Mouse (Mus musculus) limb, embryonic 11.5 days (tissue): ENCODE results near the gene Sumo1. TPM values are rescaled to one million over a fixed set of nuclear protein-coding genes. Genes with fewer than 3 reads are reported as not detected.

ENCODE experiments used
- polyA plus RNA-seq: library from polyadenylated mRNA; unstranded; fragments of >200 nt; fragmentation: Nextera tagmentation; extraction: Ambion mirVana; gene quantifications from 2 replicates; pipeline ENCODE4 v1.2.1, GENCODE M21; 2014

Sumo1 gene
- polyA plus RNA-seq, 1 experiment from 2014 or later: 627 TPM

Other genes starting within 250 kb of the Sumo1 start
- 15.3 and 19.7 TPM in 2 replicates for gene Fzd7, start 188.4 kb downstream of the Sumo1 start, polyA plus RNA-seq
- gene Gm973, start 154.6 kb downstream of the Sumo1 start, polyA plus RNA-seq: 0.51 and 0.55 TPM in 2 replicates
- 281 and 317 TPM in 2 replicates for gene Nop58, start 14.1 kb upstream of the Sumo1 start, polyA plus RNA-seq
- gene Bmpr2, start 92.6 kb upstream of the Sumo1 start, polyA plus RNA-seq: 11.2 and 11.8 TPM in 2 replicates
- 14.7 and 16.0 TPM in 2 replicates for gene Fam117b, start 242.2 kb upstream of the Sumo1 start, polyA plus RNA-seq